Mouse (Mus musculus) left cerebral cortex, adult 11 months (tissue): ENCODE data around the gene Ptprz1.
"Not testable (repeated sequence)": the region's sequence is repeated elsewhere in the genome, so short reads cannot be mapped to it uniquely, and the experiment has no call there.

Experiments
- DNase-seq: peaks from one replicate; pipeline ENCODE4 v3.0.0; 2022; ENCODE audit warnings: low spot score

Ptprz1 gene

GRCm38 (mm10) chr6:23014988-23015613 lies 139.8 kb downstream of the Ptprz1 start:
- no peak for DNase-seq

- DNase-seq: no peak
Measured at GRCm38 (mm10) chr6:23028251-23028650, 152.9 kb downstream of the Ptprz1 start.

DNA sequence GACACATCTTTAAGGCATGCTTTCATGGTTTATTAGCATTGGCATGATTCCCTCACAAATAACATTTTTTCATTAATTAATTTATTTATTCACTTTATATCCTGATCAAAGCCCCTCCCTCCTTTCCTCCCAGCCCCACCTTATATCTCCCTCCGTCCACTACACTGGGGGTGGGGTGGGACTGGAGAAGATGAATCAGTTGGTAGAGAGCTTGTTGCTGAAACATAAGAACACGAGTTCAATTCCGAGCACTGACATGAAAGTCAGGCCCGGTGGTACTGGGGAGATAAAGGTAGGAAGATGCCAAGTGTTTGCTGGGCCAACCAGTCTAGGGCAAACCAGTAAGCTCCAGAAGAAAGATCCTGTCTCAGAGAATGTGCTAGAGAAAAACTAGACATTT lies 173.5 kb downstream of the Ptprz1 start:
- DNase-seq: no peak

- DNase-seq: no peak
Measured at GRCm38 (mm10) chr6:23055734-23056133, 180.4 kb downstream of the Ptprz1 start.

DNA sequence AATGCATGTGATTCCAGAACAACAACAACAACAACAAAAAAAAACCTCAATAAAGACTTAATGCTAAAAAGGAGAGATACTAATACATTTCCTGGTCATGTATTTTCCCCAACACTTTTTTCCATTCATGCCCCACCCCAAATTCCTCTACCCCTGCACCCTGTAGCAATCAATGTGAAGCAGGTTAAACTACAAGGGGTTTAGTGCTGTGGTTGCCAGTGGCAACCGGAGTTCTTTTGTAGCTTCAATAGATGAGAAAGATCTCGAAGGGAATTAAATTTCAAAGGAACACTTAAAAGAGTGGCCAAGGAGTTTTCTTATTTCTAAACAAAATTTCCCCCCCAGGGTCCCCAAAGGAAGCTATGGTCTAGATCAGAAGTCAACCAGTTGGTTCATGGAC lies 200.8 kb downstream of the Ptprz1 start:
- no peak for DNase-seq

DNA sequence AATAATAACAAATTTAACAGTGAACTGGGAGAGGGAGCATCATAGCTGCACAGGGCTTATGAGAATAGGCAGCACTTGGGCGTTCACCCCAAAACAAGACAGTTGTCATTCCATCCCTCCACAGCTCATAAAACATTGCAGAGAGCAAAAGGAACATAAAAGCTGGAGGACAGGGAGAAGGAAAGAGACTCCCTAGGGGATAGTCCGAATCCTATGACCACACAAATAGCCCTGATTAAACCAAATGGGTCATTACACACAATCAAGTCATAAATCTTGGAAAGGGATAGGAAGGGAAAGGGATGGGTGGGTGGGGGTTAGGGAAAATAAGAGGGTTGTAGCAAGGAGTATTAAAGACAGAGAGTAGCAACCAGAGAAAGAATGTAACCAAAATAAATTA lies 203.0 kb downstream of the Ptprz1 start:
- no peak for DNase-seq

DNA sequence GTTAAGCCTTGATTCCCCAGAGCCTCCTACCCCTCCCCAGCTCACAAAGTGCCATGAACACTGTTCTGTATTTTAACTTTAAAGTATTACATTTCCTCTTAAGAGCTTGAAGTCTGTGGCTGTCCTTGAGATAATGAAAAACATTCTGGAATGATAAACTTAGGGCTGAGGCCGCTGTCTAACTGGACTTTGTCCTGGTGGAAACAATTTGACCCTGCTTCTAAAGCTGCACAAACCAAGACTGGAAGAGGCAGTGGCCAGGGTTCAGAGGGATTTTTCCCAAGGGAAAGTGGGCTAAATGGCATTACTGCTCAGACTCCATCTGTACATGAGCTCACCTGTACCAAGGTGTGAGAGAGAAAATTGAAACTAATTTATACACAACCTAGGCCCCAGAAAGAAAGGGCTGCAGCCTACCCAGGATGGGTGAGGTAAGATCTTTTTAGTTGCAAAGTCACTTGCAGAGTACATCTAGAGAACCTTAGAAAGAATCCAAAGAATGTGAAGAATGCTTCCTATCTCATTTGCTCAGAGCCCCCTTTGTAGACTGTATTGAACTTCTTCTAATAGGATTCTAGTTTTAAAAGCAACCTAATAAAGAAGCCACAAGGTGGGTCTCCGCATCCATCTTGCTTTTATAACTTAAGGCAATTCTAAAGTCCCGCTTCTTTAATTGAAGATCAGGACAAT lies 204.8 kb downstream of the Ptprz1 start:
- no peak for DNase-seq

GRCm38 (mm10) chr6:23084587-23085421 lies 209.5 kb downstream of the Ptprz1 start:
- no peak for DNase-seq

GRCm38 (mm10) chr6:23089292-23089691 lies 214.0 kb downstream of the Ptprz1 start:
- not testable (repeated sequence) for DNase-seq

DNA sequence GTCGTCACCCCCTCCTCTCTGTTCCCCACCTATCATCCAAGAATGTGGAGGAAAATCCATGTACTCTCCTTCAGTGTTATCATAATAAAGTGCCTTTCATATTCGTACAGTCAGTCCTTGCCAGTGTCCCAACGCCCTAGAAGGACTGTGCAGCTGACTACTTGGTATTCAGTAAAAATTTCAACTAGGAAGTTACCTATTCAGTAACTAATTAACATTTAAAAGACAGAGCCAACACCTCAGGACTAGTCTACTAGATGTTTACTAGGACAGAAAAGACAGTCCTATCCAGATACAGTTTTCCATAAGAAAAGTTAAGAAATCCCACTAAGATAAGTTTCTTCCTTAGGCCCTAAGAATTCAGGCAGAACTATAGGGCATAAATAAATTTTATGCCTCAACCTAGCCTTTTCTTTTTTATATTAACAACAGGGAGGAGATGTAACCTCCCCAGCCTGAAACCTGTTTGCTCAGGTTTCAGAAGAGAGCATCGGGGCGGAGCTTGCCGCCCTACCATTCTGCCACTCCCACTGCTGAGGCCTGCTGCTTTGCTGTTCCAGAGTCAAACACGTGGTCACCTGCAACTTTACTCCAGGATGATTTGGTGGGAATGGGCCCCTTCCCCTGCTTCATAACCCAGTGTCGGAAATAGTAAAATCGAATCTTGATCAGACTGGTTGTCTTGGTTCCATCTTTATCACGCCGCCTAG lies 215.2 kb downstream of the Ptprz1 start:
- DNase-seq: not testable (repeated sequence)
